Mouse (Mus musculus): ENCODE measurements around the gene Pard3. TPM values are rescaled to one million over a fixed set of nuclear protein-coding genes. Genes with fewer than 3 reads are reported as not detected.

Gene Pard3
- total and polyA plus RNA-seq, 2 experiments from 2014 or later: 11.9 to 29.7 TPM

GRCm38 (mm10) chr8:127600641-127601040 lies 536.9 kb downstream of the Pard3 start:
- no peak for TF ChIP-seq CTCF (IDR thresholded peaks at IDR 0.05)
- H3K27ac ChIP-seq (ENCODE audit: low read depth, low read length): no peak overlapping the region
- no peaks in the 10 kb centered on the region for H3K27me3 ChIP-seq (ENCODE audit: insufficient read depth, low read length)
- DNase-seq (ENCODE audit: low spot score) (no peak), ATAC-seq (ENCODE audit: low FRiP score) (no peak)
- no peaks in the 10 kb centered on the region for H3K9me3 ChIP-seq (ENCODE audit: low read length)
- H3K4me2 ChIP-seq (ENCODE audit: low read depth, low read length, poor library complexity, severe bottlenecking): no peak overlapping the region
- no peak overlapping the region for H3K9ac ChIP-seq (replicated peaks; ENCODE audit: low read length, poor library complexity, severe bottlenecking)
- no peaks in the 10 kb centered on the region for H3K4me1 ChIP-seq (ENCODE audit: insufficient read depth, low read length)
- H3K36me3 ChIP-seq (ENCODE audit: insufficient read depth, low read length): no peaks in the 10 kb centered on the region
- 96% methylated on average over 2 of the region's 2 CpGs for WGBS
- H3K4me3 ChIP-seq (ENCODE audit: low read depth, low read length): no peak overlapping the region

- Histone ChIP-seq H3K4me3 (ENCODE audit: low read depth, low read length) (no peak overlapping the region), H3K4me1 (ENCODE audit: insufficient read depth, low read length) (no peaks in the 10 kb centered on the region), H3K9me3 (ENCODE audit: low read length) (no peaks in the 10 kb centered on the region), H3K27ac (ENCODE audit: low read depth, low read length) (no peak overlapping the region), H3K9ac (replicated peaks; ENCODE audit: low read length, poor library complexity, severe bottlenecking) (no peak overlapping the region), H3K4me2 (ENCODE audit: low read depth, low read length, poor library complexity, severe bottlenecking) (no peak overlapping the region), H3K36me3 (ENCODE audit: insufficient read depth, low read length) (no peaks in the 10 kb centered on the region), H3K27me3 (ENCODE audit: insufficient read depth, low read length) (no peaks in the 10 kb centered on the region)
- WGBS: 95% methylated on average over 15 of the region's 15 CpGs
- TF ChIP-seq CTCF (IDR thresholded peaks at IDR 0.05): 0 out of 2 replicates have a peak, but pooled peaks have one; percentile 5
- ATAC-seq (ENCODE audit: low FRiP score) (no peak), DNase-seq (ENCODE audit: low spot score) (peak; percentile 30)
Observed at GRCm38 (mm10) chr8:127603062-127603461, 539.4 kb downstream of the Pard3 start.

DNA sequence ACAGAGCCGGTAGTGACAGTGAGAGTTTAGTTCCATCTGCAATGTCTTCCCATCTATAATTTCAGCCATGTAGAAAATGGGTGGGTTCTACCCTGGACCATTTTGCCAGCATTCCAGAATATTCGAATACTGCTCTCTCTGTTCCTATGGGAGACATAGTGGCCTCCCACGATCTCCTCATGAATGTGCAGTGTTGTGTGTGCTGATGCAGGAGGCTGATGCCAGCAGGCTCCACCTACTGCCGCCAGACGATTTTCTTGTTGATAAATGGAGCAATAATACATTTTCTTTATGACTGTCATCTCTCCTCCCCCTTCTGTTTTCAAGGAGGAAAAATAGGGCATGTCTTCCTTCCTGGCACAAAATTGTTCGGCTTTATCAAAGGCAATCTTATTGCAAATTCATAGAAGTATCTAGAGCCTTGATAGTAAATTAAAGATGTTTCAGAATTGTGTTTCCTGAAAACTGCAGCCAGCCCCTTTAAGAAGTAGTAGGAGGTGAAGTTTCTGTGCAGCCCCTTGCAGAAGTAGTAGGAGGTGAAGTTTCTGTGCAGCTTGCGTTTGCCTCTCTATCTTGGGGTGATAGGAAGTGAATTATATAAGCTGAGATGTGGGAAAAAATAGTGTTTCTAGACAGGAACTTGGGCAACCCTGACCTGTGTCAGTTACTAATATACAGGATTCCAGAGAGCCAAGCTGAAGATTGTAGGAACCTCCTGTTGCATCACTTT lies 545.0 kb downstream of the Pard3 start:
- no peaks in the 10 kb centered on the region for H3K9me3 ChIP-seq (ENCODE audit: low read length)

DNA sequence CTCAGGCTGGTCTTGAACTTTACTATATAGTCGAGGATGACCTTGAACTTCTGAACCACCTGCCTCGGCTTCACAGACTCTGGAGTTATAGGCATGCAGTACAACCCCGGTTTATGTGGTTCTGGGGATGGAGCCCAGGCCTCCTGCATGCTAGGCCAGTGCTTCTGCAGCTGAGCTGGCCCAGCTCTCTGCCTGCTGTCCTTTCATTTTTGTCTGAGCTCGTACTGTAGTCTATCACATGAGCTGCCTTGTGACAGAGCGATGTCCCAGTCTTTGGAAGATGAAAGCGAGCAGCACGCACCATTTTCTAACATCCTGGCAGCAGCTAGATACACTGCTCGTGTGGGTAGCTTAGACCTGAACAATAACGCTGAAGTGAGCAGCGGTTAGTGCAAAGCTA lies 545.6 kb downstream of the Pard3 start:
- H3K4me3 ChIP-seq (ENCODE audit: low read depth, low read length): no peak overlapping the region
- H3K27me3 ChIP-seq (ENCODE audit: insufficient read depth, low read length): no peaks in the 10 kb centered on the region
- ATAC-seq (ENCODE audit: low FRiP score): no peak
- TF ChIP-seq CTCF (IDR thresholded peaks at IDR 0.05): no peak
- no peak overlapping the region for H3K9ac ChIP-seq (replicated peaks; ENCODE audit: low read length, poor library complexity, severe bottlenecking)
- H3K4me2 ChIP-seq (ENCODE audit: low read depth, low read length, poor library complexity, severe bottlenecking): no peak overlapping the region
- no peaks in the 10 kb centered on the region for H3K4me1 ChIP-seq (ENCODE audit: insufficient read depth, low read length)
- H3K36me3 ChIP-seq (ENCODE audit: insufficient read depth, low read length): 0 out of 2 replicates have a peak, but pooled peaks cover 8% of the 10 kb centered on the region
- H3K9me3 ChIP-seq (ENCODE audit: low read length): no peaks in the 10 kb centered on the region
- 76% methylated on average over 10 of the region's 10 CpGs for WGBS
- no peak for DNase-seq (ENCODE audit: low spot score)
- no peak overlapping the region for H3K27ac ChIP-seq (ENCODE audit: low read depth, low read length)

More for the DNA sequence above, 545.0 kb downstream of the Pard3 start:
- WGBS: 76% methylated on average over 7 of the region's 7 CpGs
- Histone ChIP-seq H3K27me3 (ENCODE audit: insufficient read depth, low read length) (no peaks in the 10 kb centered on the region), H3K9ac (replicated peaks; ENCODE audit: low read length, poor library complexity, severe bottlenecking) (no peak overlapping the region), H3K36me3 (ENCODE audit: insufficient read depth, low read length) (0 out of 2 replicates have a peak, but pooled peaks cover 8% of the 10 kb centered on the region), H3K27ac (ENCODE audit: low read depth, low read length) (no peak overlapping the region), H3K4me1 (ENCODE audit: insufficient read depth, low read length) (no peaks in the 10 kb centered on the region), H3K4me2 (ENCODE audit: low read depth, low read length, poor library complexity, severe bottlenecking) (no peak overlapping the region), H3K4me3 (ENCODE audit: low read depth, low read length) (no peak overlapping the region)
- ATAC-seq (ENCODE audit: low FRiP score) (no peak), DNase-seq (ENCODE audit: low spot score) (no peak)
- no peak for TF ChIP-seq CTCF (IDR thresholded peaks at IDR 0.05)

DNA sequence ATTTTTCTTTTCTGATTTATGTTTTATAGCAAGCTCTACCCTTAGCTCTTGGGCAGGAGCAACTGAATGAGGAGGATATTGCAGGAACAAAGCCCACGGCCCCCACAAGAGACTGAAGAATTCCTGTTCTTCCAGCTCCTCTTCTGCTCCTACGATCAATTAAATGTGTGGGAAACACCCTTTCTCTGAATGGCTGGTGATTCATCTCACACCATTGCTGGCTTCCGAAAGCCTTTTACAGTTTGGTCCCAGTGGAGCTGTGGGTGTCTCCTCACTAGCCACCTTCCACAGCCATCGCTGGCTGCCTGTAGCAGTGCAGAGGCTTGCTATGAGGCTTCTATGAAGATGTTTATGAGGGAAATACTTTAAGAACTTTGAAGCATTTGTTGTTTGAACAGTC lies 550.5 kb downstream of the Pard3 start:
- DNase-seq (ENCODE audit: low spot score) (no peak), ATAC-seq (ENCODE audit: low FRiP score) (no peak)
- TF ChIP-seq CTCF (IDR thresholded peaks at IDR 0.05): no peak
- no peak overlapping the region for H3K27ac ChIP-seq (ENCODE audit: low read depth, low read length)
- 87% methylated on average over 4 of the region's 4 CpGs for WGBS
- H3K9ac ChIP-seq (replicated peaks; ENCODE audit: low read length, poor library complexity, severe bottlenecking): no peak overlapping the region
- no peaks in the 10 kb centered on the region for H3K4me1 ChIP-seq (ENCODE audit: insufficient read depth, low read length)
- no peaks in the 10 kb centered on the region for H3K27me3 ChIP-seq (ENCODE audit: insufficient read depth, low read length)
- no peak overlapping the region for H3K4me3 ChIP-seq (ENCODE audit: low read depth, low read length)
- H3K9me3 ChIP-seq (ENCODE audit: low read length): no peaks in the 10 kb centered on the region
- H3K36me3 ChIP-seq (ENCODE audit: insufficient read depth, low read length): 0 out of 2 replicates have a peak, but pooled peaks cover 8% of the 10 kb centered on the region
- H3K4me2 ChIP-seq (ENCODE audit: low read depth, low read length, poor library complexity, severe bottlenecking): no peak overlapping the region

DNA sequence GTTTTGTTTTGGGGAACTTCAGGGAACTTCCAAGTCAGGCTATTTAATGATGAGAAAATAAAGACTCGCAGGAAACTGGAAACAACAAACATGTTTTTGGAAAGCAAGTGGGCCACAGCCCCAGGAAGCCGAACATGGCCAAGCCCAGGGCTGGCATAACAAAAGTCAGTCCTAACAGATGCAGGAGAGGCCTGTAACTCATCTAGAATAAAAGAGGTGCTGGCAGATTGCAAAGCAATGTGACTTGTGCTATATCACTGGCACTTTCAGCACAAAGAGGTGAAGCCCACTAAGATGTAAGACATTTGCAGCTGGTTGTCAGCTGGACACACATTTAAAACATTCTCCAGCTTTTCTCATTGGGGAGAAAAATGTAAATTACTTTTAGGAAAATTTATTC lies 553.0 kb downstream of the Pard3 start:
- H3K9ac ChIP-seq (replicated peaks; ENCODE audit: low read length, poor library complexity, severe bottlenecking): no peak overlapping the region
- ATAC-seq (ENCODE audit: low FRiP score) (no peak), DNase-seq (ENCODE audit: low spot score) (no peak)
- WGBS: 91% methylated on average over 2 of the region's 2 CpGs
- no peaks in the 10 kb centered on the region for H3K9me3 ChIP-seq (ENCODE audit: low read length)
- H3K36me3 ChIP-seq (ENCODE audit: insufficient read depth, low read length): no peaks in the 10 kb centered on the region
- no peak overlapping the region for H3K4me3 ChIP-seq (ENCODE audit: low read depth, low read length)
- no peak overlapping the region for H3K4me2 ChIP-seq (ENCODE audit: low read depth, low read length, poor library complexity, severe bottlenecking)
- TF ChIP-seq CTCF (IDR thresholded peaks at IDR 0.05): no peak
- no peaks in the 10 kb centered on the region for H3K4me1 ChIP-seq (ENCODE audit: insufficient read depth, low read length)
- H3K27ac ChIP-seq (ENCODE audit: low read depth, low read length): no peak overlapping the region
- H3K27me3 ChIP-seq (ENCODE audit: insufficient read depth, low read length): no peaks in the 10 kb centered on the region

All from midbrain, postnatal 0 days (tissue).